ENCODE assay signal across 8 mouse cellular contexts in genomic region chr1:38988357-38988756, GRCm38 (mm10). TPM values are rescaled to one million over a fixed set of nuclear protein-coding genes. Genes with fewer than 3 reads are reported as not detected.
A peak's percentile ranks its signal among the peaks of the same experiment; 100 is the strongest.
DNase-seq lines count a peak whose midpoint lies in the region; ATAC-seq and TF ChIP-seq lines count a peak whose summit lies in the region.
"Had no signal": no experiment of that assay in that cellular context is flagged by ENCODE, and none has a peak within 500 bp of the region (broad histone marks: within the 10 kb centered on the region; RNA-seq: fewer than 3 reads in every experiment).

No protein-coding gene starts in this region.

- no peak for TF ChIP-seq CTCF in stomach, postnatal 0 days (IDR thresholded peaks at IDR 0.05; ENCODE audit: low read depth)

- H3K9me3 ChIP-seq in megakaryocyte, embryonic 14.5 days = no peaks in the 10 kb centered on the region
- H3K9me3 ChIP-seq in forebrain, embryonic 12.5 days = no peaks in the 10 kb centered on the region
- no peaks in the 10 kb centered on the region for H3K9me3 ChIP-seq in liver, embryonic 12.5 days (replicated peaks)
- H3K9me3 ChIP-seq in stomach, postnatal 0 days (ENCODE audit: control insufficient read depth, low read length) = no peaks in the 10 kb centered on the region

- peak overlapping the region; percentile 69 for H3K4me2 ChIP-seq in forebrain, embryonic 12.5 days
- H3K4me2 ChIP-seq in liver, embryonic 12.5 days = peak overlapping the region; percentile 74
- peak overlapping the region; percentile 76 for H3K4me2 ChIP-seq in stomach, postnatal 0 days (replicated peaks; ENCODE audit: low read depth)

- no peak for ATAC-seq in megakaryocyte, adult 5-6 weeks (ENCODE audit: poor library complexity, severe bottlenecking)
- ATAC-seq in forebrain, embryonic 12.5 days (ENCODE audit: low FRiP score) = no peak
- ATAC-seq in liver, embryonic 12.5 days = no peak
- ATAC-seq in stomach, postnatal 0 days (ENCODE audit: low FRiP score, low TSS enrichment) = no peak
- ATAC-seq in granulocyte monocyte progenitor cell, adult 5-6 weeks (replicated peaks; ENCODE audit: poor library complexity, severe bottlenecking) = no peak

- H3K4me1 ChIP-seq in megakaryocyte, embryonic 14.5 days = peaks cover 61% of the 10 kb centered on the region
- peaks cover 14% of the 10 kb centered on the region for H3K4me1 ChIP-seq in forebrain, embryonic 12.5 days
- peaks cover 18% of the 10 kb centered on the region for H3K4me1 ChIP-seq in liver, embryonic 12.5 days
- no peaks in the 10 kb centered on the region; the same call in 1 of the 2 replicates for H3K4me1 ChIP-seq in stomach, postnatal 0 days (replicated peaks; ENCODE audit: control insufficient read depth, insufficient read depth)

- no peak for DNase-seq in stomach, postnatal 0 days (ENCODE audit: low spot score)
- DNase-seq in ovary, postnatal 14 days (ENCODE audit: low spot score) = no peak
- DNase-seq: cerebellum, adult 9-10 months had no signal

- TF ChIP-seq EP300 in stomach, postnatal 0 days (optimal IDR thresholded peaks at IDR 0.05) = no peak

- WGBS in forebrain, embryonic 12.5 days = 36% methylated on average over 7 of the region's 7 CpGs
- WGBS in liver, embryonic 12.5 days (ENCODE audit: insufficient replicate concordance) = 26% methylated on average over 7 of the region's 7 CpGs
- WGBS in stomach, postnatal 0 days = 14% methylated on average over 7 of the region's 7 CpGs

- no peaks in the 10 kb centered on the region for H3K27me3 ChIP-seq in megakaryocyte, embryonic 14.5 days (replicated peaks)
- no peaks in the 10 kb centered on the region for H3K27me3 ChIP-seq in forebrain, embryonic 12.5 days
- H3K27me3 ChIP-seq in liver, embryonic 12.5 days (replicated peaks) = no peaks in the 10 kb centered on the region
- no peaks in the 10 kb centered on the region for H3K27me3 ChIP-seq in stomach, postnatal 0 days (ENCODE audit: control insufficient read depth, insufficient read depth, low read length)

- peak overlapping the region; percentile 81 for H3K9ac ChIP-seq in forebrain, embryonic 12.5 days
- peak overlapping the region; percentile 73 for H3K9ac ChIP-seq in liver, embryonic 12.5 days
- H3K9ac ChIP-seq in stomach, postnatal 0 days (ENCODE audit: low read length) = peak overlapping the region; percentile 85

- no peak overlapping the region for H3K27ac ChIP-seq in forebrain, embryonic 12.5 days
- no peak overlapping the region for H3K27ac ChIP-seq in liver, embryonic 12.5 days
- H3K27ac ChIP-seq in stomach, postnatal 0 days (replicated peaks) = peak overlapping the region; percentile 86

- peak overlapping the region; percentile 96 for H3K4me3 ChIP-seq in megakaryocyte, embryonic 14.5 days (replicated peaks)
- H3K4me3 ChIP-seq in forebrain, embryonic 12.5 days (replicated peaks) = peak overlapping the region; percentile 75
- H3K4me3 ChIP-seq in liver, embryonic 12.5 days = peak overlapping the region; percentile 72
- H3K4me3 ChIP-seq in stomach, postnatal 0 days (ENCODE audit: low read depth, low read length) = peak overlapping the region; percentile 82

- H3K36me3 ChIP-seq in megakaryocyte, embryonic 14.5 days (replicated peaks; ENCODE audit: low read length) = peaks cover 35% of the 10 kb centered on the region
- H3K36me3 ChIP-seq in forebrain, embryonic 12.5 days (replicated peaks) = peaks cover 23% of the 10 kb centered on the region
- peaks cover 10% of the 10 kb centered on the region for H3K36me3 ChIP-seq in liver, embryonic 12.5 days
- peaks cover 7% of the 10 kb centered on the region; the same call in 1 of the 2 replicates for H3K36me3 ChIP-seq in stomach, postnatal 0 days (ENCODE audit: control insufficient read depth, insufficient read depth, low read length)

RNA-seq across cellular contexts. Expression of gene Pdcl3, which starts 2.9 kb away (rescaled TPM):
- polyA plus RNA-seq in megakaryocyte, embryonic 14.5 days (2012; ENCODE audit: insufficient read depth, low replicate concordance) = 9.3 and 67.1 TPM in 2 replicates
- total RNA-seq in megakaryocyte, adult 5-6 weeks (2015) = 77.5 and 88.7 TPM in 2 replicates
- total RNA-seq in megakaryocyte, adult 5-6 weeks (2017) = 49.2 and 58.5 TPM in 2 replicates
- 174 and 179 TPM in 2 replicates for polyA plus RNA-seq in forebrain, embryonic 12.5 days (2016; fragmentation: Nextera tagmentation; extraction: Ambion mirVana)
- 61.0 TPM in 2 replicates for polyA plus RNA-seq in liver, embryonic 12.5 days (2016; fragmentation: Nextera tagmentation; extraction: Ambion mirVana)
- 151 and 155 TPM in 2 replicates for polyA plus RNA-seq in stomach, postnatal 0 days (2015; fragmentation: Nextera tagmentation; extraction: Ambion mirVana)
- total RNA-seq in granulocyte monocyte progenitor cell, adult 5-6 weeks (2014; fragmentation: Nextera tagmentation) = 71.6 and 80.5 TPM in 2 replicates
- total RNA-seq in granulocyte monocyte progenitor cell, adult 5-6 weeks (2017) = 44.2 and 73.6 TPM in 2 replicates

RNA-seq across cellular contexts. Expression of gene Nms, which starts 49.4 kb away (rescaled TPM):
- polyA plus RNA-seq in megakaryocyte, embryonic 14.5 days (2012; ENCODE audit: insufficient read depth, low replicate concordance) = not detected in 2 replicates
- total RNA-seq in megakaryocyte, adult 5-6 weeks (2015) = not detected in 2 replicates
- not detected in 2 replicates for total RNA-seq in megakaryocyte, adult 5-6 weeks (2017)
- 0.27 TPM in 1 of 2 replicates, not detected in the other for polyA plus RNA-seq in forebrain, embryonic 12.5 days (2016; fragmentation: Nextera tagmentation; extraction: Ambion mirVana)
- polyA plus RNA-seq in liver, embryonic 12.5 days (2016; fragmentation: Nextera tagmentation; extraction: Ambion mirVana) = not detected in 2 replicates
- polyA plus RNA-seq in stomach, postnatal 0 days (2015; fragmentation: Nextera tagmentation; extraction: Ambion mirVana) = not detected in 2 replicates
- total RNA-seq in granulocyte monocyte progenitor cell, adult 5-6 weeks (2014; fragmentation: Nextera tagmentation) = not detected in 2 replicates
- not detected in 2 replicates for total RNA-seq in granulocyte monocyte progenitor cell, adult 5-6 weeks (2017)
